Mouse (Mus musculus) adipocyte (in vitro differentiated cells): Measurements from ENCODE around the gene Btbd35f23.
"Not testable (repeated sequence)": the region's sequence is repeated elsewhere in the genome, so short reads cannot be mapped to it uniquely, and the experiment has no call there.

Experiments used
- DNase-seq: peaks from one replicate; pipeline ENCODE4 v3.0.0-alpha.2; 2016; ENCODE audit warnings: low spot score

The Btbd35f23 gene

GRCm38 (mm10) chrX:3076575-3076974, at the start of gene Btbd35f23:
Gene Btbd35f23 (plus strand): TSS chrX:3076875.
- DNase-seq = not testable (repeated sequence)
